Mouse (Mus musculus) adrenal gland, postnatal 14 days (tissue): ENCODE data around the gene Atf6b. TPM values are rescaled to one million over a fixed set of nuclear protein-coding genes. Genes with fewer than 3 reads are reported as not detected.
A peak's percentile ranks its signal among the peaks of the same experiment; 100 is the strongest.

ENCODE experiments used
- DNase-seq: peaks from one replicate; pipeline ENCODE4 v3.0.0; 2021; ENCODE audit warnings: mixed read lengths
- total RNA-seq: library from RNA; stranded (reverse); gene quantifications from 2 replicates; pipeline ENCODE4 v1.2.3, GENCODE M21; 2021

The Atf6b gene
- total RNA-seq, 1 experiment from 2014 or later = 43.5 TPM

DNA sequence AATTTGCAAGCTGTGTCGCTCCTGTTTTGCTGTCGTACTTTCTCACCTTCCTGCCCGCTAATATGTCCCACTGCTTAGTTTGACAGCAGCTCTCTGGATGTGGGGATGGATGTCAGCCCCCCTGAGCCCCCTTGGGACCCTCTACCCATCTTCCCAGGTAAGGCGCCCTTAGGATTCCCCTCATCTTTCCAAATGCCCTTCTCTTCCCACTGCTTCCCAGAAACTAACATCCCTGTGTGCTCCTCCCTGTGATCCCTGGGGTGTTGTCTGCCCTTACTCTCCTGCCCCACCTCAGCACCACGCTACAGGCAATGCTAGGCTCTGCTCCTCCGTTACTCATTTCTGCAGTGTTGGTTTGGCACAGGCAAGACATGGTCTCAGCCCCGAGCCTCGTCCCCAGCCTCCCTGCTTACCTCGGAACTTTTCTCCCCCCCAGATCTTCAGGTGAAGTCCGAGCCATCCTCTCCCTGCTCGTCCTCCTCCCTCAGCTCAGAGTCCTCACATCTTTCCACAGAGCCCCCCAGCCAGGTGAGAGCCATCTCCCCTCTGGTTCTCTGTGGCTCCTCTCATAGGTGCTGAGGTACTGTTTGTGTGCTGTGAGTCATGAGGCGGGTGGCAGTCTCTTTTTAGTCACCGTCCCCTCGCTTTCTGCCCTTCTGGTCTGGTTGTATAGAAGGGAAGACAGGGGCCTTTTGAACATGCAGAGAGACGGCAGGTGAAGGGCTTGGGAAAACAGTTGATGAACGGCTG lies 1.4 kb downstream of the Atf6b start:
- no peak for DNase-seq

DNA sequence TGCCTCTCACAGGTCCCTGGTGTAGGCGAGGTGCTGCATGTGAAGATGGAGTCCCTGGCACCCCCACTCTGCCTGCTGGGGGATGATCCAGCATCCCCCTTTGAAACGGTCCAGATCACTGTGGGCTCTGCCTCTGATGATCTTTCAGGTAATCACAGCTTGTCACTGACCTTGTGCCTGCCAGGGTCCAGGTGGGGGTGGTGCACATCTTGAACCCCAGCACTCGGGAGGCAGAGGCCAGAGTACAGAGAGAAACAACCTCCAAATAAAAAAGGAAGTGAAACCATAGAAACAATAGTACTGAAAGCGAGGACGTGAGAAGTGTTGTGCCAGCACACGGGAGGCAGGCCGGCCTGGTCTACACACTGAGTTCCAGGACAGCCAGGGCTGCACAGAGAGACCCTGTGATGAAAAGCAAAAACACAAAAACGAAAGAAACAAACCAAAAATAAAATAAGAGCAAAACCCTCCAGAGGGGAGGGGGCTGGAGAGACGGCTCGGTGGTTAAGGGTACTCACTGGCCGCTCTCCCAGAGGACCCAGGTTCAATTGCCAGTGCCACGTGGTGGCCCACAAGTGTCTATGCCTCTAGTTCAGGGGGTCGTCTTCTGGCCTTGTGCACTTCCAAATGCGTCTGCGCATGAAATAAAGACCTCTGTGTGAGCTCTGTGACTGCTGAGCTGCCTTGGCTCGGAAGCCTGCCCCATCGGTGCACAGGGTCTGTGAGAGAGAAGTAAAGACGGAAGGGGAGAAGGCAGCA lies 2.3 kb downstream of the Atf6b start:
- no peak for DNase-seq

DNA sequence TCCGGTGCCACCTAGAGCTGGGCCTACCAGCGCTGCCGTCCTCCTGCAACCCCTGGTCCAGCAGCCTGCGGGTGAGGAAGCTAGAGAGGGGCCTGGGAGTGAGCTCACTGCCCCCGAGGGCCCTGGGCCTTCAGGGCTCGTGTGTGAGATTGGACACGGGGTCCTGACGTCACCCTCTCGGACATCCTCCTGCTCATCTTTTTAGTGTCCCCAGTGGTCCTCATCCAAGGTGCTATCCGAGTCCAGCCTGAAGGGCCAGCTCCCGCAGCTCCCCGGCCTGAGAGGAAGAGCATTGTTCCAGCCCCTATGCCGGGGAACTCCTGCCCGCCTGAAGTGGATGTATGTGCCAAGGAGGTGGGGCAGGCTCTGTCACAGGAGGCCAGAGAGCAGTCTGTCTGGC lies 3.8 kb downstream of the Atf6b start:
- no peak for DNase-seq

DNA sequence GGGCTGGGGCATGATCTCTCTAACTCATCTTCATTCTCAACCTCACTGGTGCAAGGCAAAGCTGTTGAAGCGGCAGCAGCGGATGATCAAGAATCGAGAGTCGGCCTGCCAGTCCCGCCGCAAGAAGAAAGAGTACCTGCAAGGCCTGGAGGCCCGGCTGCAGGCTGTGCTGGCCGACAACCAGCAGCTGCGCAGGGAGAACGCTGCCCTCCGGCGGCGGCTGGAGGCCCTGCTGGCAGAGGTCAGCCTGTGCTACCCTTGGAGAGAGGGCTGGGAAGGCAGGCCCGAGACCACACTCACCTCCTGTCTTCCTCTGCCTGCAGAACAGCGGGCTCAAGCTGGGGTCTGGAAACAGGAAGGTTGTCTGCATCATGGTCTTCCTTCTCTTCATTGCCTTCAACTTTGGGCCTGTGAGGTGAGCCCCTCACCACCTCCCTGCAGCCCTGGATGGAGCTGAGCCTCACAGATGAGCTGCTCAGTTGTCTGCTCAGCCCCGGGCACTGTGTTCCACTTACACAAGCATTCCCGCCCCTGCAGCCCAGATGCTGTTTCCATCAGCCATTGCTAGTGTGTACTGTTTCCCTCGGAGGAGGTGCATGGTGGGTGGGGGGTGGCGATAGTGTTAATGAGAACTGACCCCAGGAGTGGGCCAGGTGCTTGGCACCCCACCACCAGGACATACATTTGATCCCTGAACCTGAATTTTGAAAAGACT lies 4.7 kb downstream of the Atf6b start:
- peak; percentile 81 for DNase-seq

DNA sequence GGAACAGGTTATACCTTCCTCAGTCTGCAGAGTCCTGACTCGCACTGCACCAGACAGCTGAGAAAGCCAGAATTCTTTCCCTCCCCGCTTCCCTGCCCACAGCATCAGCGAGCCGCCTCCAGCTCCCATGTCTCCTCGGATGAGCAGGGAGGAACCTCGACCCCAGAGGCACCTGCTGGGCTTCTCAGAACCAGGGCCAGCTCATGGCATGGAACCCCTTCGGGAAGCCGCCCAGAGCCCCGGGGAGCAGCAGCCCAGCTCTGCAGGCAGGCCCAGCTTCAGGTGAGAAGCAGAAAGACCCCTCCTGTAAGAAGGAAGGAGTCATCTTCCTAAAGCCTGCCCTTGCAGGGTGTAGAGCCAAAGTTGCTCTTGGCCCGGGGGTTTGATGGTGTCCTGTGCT lies 5.6 kb downstream of the Atf6b start:
- DNase-seq = no peak

DNA sequence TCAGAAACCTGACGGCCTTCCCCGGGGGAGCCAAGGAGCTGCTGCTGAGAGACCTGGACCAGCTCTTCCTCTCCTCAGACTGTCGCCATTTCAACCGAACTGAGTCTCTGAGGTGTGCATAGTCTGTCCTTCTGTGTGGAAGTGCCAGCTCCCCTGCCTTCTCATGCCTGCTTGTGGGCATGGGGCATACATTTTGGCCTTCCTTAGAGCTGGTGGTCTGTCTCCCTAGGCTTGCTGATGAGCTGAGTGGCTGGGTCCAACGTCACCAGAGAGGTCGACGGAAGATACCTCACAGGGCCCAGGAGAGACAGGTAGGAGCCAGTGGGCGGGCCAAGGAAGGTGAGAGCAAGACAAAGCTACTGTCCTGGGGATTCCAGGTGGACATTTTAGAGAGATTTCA lies 6.0 kb downstream of the Atf6b start:
- DNase-seq = no peak

DNA sequence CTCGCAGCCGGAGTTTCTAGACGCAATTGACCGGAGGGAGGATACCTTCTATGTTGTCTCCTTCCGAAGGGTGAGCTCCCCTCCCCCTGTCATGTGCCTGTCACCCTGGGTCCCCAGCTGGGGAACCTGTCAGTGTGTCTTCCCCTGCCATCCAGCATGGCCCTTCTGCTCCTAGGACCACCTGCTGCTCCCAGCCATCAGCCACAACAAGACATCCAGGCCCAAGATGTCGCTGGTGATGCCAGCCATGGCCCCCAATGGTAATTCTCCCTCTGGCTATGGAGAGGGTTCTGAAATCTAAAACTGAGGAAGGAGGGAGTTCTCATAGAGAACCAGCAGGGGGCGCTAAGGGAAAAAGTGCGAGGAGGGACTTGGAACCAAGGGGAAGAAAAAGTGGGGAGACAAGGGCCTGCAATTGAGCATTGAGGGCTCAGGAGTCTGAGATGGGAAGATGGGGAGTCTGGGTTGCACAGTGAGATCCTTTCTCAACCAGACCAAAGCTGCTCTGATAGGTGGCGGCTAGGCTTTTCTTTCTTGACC lies 6.9 kb downstream of the Atf6b start:
- peak; percentile 83 for DNase-seq

DNA sequence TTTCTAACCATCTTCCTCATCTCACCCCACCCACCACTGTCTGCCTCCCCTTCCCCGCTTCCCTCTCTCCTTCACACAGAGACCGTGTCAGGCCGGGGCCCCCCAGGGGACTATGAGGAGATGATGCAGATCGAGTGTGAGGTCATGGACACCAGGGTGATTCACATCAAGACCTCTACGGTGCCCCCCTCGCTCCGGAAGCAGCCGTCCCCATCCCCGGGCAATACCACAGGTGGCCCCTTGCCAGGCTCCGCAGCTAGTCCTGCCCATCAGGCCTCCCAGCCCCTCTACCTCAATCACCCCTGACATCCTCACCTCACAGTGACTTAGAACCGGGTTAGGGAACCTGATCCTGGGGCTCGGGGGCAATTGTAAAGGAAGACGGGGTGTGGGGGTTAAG lies 7.4 kb downstream of the Atf6b start:
- peak; percentile 45 for DNase-seq

DNA sequence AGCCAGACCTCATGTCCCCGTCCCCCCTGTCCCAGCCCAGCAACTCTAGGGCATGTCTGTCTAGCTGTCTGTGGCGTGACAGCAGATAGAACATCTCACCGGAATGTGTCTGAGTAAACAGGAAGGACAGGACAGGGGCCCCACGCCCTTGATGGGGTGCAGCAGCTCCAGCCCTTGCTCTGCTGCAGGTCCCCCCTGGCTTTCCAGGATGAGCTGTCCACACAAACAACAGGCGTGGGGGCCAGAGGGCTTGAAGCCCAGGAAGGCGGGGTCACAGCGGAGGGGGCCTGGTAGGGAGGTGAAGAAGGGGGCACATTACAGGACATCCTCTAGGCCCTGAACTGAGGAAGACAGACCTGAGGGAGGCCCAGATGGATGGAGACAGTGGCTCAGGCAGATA lies 8.2 kb downstream of the Atf6b start:
- DNase-seq = peak; percentile 71

DNA sequence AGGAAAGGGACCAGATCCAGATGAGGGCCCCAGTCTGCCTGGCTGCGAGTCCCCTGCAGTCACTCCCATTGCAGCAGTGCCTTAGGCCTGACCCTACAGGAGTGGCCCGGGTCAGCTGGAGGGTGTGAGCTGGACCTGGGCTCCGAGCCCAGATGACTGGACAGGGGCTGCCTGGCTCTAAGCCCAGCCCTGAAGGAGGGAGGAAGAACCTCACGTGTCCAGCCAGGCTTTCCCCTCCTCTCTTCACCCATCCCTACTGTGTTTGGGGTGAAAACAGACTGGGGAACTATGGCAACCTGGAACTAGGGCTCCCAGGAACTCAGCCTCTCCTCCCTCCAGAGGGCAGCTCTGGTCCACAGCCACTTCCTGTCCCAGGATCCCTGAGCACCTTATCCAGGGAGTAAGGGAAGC lies 8.6 kb downstream of the Atf6b start:
- peak; percentile 90 for DNase-seq

DNA sequence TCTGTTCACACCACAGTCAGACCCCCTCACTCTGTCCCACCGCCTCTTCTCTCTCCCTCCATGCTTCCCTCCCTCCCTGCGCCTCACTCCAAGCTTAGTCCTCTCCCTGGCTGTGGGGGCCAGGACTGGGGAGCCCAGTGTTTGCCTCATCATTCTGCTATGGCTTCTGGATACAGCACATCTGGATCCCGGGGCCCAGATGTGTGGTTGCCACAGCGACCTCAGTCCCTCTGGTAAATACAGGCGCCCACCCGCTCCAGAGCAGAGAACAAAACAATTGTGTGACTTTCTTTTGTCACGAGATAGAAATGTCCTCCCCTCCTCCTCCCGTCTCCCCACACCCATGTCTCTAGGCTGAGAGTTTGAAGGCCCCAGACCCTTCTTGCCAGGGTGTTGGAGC lies 9.7 kb downstream of the Atf6b start:
- no peak for DNase-seq

DNA sequence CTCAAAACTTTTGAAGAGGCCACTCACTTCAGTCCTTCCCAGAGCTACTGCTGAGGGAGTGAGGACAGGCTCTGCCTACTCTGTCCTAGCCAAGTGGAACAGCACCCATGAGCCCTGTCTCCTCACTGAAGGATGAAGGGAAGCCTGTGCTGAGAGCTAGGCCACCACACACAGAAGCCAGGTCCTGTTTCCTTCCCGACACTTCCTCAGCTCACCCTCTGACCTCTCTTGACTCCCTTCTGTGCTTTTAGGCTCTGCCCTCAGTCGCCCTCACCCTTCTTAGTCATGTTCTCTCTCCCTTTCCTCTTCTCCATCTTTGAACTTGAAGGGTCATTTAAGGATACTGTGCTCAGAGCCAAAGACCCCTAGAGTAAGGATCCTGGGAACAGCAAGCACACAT lies 10.3 kb downstream of the Atf6b start:
- no peak for DNase-seq

DNA sequence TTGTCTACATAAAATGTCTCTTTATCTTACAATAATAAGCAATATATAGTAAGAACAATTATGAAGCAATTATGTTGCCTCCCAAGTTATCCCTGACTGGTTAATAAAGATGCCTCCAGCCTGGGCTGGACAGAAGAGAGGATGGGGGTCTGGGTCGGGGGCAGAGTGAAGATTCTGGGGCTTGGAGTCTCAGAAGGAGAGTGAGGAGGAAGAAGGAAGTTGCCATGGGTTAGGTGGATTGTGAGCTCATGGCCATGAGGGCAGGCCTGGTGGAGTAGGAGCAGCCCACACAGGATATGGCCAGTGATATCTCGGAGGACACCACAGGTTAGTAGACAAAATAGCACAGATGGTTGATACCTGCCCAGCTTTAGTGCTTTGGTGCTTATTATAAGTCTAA lies 11.2 kb downstream of the Atf6b start:
- no peak for DNase-seq

DNA sequence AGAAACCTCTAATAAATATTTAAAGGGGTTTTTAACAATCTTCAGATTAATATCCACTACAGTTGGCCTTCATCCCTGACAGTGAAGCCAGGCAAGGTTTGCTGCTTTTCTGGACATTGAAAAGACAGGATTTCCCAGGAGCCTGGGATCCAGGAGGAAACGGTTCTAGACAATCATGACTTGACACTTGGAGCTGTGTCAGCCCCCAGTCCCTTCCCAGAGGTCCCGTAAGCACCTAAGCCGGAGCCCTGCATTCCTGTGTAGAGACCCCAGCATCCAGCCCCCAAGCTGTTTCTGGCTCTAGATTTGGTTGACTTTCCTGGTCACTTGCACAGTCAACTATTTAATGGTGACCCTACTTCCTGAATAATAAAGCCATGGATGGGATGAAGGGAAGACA lies 11.6 kb downstream of the Atf6b start:
- DNase-seq = no peak

DNA sequence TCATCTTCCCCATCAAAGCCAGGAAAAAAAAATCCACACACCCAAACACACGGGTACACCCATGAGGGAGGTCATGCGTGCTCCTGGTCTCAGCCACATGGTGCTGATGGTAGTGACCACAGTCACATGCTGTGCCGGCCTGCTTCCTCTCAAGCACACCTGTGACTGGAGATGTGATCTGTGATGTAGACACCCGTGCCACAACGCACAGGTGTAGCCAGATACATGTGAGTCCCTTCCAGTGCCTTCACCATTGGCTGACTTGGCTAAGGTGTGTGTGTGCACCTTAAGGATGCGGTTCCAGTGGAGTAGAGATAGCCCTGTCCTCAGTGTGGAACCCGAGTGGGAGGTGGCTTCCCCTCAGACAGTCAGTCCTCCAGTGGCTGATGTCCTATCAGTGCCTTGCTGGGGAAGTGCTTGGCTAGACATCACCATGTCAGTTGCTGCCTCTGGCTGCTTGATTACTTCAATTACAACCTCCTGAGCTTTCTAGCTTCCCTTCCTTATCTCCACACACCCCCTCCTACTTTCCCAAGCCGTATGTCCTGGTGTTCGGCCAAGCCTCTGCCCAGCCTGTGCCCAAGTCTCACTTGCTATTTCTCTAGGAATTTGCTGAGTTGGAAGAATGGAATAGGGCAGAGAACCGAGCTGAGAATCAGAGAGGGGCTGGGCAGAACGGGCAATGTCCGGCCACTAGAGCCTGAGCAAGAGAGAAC lies 12.4 kb downstream of the Atf6b start:
- DNase-seq = no peak

DNA sequence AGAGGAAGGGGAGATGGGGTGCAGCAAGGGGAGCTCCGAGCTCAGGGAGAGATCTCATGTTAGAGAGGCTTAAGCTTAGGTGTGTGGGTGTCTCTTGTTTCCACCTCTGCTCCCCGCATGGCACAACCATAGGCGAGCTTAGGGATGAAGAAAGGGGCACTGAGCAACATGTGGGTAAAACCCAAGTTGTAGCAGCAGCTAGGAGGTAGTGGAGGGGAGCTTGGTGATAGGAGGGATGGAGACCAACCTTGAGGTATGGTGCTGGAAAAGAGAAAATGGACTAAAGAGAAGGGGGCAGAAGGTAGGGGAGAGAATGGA lies 12.9 kb downstream of the Atf6b start:
- DNase-seq = no peak

DNA sequence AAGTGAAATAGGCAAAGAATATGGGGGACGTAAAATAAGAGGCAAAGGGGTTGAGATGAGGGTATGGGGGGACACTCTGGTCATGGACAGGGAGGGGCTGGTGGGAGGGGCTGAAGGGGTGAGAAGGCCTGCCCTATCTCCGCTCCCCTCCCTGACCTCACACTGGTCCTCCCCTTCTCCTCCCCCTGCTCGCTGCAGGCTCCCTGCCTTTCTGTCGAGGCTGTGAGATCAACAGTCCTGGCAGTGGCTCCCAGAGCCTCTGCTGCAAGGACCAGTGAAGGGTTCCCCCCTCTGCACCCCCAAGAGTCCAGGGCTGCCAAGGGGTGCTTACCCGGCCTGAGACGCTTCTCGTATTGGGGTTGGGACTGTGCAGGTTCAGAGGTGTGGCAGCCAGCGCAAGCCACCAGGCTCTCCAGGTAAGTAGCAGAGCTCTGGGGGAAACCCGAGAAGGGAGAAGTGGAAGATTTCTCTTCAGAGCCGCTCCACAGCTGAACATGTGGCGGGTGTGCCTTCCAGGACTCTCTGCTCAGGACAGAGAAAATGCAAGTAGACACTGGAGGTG lies 13.4 kb downstream of the Atf6b start:
- no peak for DNase-seq

DNA sequence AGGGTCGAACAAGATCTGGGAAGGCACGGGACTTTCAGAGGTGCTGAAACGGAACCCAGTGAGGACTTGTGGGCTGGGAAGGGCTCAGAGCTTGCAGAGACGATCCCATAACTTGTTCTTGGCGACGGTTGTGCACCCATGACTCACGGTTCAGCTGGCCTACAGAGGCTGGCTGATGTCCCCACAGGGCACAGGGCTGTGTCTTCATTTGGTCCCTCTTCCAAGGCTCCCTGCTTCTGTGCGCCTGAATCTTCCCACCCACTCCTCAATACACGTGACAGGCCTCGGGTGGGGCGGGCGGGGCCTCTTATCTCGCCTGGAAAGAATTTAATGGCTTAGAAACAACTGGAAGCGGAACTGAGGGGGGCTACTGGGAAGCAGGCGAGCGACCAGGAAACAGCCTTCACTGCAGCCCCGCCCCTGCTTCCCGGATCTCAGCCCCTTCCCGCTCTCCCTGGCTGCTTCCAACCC lies 14.2 kb downstream of the Atf6b start:
- peak; percentile 74 for DNase-seq

DNA sequence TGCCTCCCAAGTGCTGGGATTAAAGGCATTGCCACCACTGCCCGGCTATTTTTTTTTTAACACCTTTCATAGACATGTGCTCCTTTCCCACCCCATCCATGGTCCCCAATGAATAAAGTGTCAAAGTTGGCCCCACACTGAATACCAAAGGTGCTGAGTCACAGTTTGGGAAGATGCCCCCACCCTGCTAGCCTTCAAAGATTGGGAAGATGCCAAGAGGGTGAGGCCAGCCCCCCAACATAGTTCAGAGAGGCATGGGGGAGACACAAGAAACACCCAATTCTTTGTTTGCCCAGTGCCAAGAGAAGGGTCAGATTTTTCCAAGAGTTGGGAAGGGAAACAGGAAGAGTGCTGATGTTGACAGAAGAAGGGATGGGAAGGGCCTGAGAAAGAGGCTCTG lies 15.5 kb downstream of the Atf6b start:
- DNase-seq = no peak

DNA sequence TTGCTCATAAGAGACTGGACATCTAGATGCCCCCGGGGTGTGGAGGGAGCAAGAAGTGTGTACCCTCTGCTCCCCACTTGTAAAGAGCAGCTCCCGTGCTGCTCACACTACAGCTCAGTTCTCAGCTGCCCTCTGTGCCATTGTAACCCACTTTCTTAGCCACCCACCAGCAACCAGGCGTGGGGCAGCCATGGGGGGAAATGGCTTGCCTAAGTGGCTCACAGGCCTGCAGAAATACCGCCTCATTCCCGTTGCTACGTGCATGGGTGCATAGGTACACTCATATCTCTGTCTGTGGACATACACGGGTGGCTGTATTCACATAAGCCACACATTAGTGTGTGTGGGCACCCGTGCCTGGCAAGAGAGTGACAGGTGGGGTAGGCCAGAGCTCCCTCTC lies 16.0 kb downstream of the Atf6b start:
- no peak for DNase-seq

DNA sequence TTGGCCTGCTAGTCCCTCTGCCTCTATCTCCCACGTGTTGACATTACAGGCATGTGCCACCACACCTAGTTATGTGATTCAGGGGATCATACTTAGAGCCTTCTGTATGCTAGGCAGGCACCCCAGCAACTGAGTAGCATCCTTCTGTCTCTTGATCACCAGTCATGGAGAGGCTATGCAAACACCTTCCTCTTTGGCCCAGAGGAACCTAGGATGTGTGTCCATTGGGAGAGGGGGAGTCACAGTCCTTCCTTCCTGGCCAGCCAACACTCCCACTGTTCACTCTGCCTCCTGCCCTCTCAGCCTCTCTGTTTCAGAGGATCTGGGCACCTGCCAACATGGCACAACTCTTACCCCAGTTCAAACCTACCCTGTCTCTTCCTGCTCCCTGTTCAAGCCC lies 16.6 kb downstream of the Atf6b start:
- DNase-seq = no peak

DNA sequence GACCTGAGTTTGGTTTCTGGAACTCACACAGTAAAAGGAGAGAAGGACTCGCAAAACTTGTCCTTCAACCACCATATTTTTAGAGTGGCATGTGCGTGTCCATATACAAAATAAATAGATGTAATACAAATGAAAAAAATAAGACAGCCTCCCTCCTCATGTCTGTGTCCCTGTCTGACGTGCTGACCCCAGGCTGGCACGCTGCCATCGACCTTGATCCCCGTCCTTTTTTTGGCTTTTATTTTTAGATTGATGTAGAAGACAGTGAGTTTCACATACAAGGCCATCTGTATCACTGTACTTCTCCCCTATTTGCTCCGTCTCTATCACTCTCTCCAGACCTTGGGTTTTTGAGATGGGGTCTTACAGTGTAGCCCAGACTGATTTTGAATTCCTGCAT lies 17.5 kb downstream of the Atf6b start:
- DNase-seq = peak; percentile 63
